Mouse (Mus musculus): ENCODE measurements around the gene Jag1.

Jag1 gene

GRCm38 (mm10) chr2:137116025-137116674 is at the start of gene Jag1:
Jag1 (minus strand) TSS chr2:137116644.
- DNase-seq (ENCODE audit: inconsistent ontology term) = no peak

DNA sequence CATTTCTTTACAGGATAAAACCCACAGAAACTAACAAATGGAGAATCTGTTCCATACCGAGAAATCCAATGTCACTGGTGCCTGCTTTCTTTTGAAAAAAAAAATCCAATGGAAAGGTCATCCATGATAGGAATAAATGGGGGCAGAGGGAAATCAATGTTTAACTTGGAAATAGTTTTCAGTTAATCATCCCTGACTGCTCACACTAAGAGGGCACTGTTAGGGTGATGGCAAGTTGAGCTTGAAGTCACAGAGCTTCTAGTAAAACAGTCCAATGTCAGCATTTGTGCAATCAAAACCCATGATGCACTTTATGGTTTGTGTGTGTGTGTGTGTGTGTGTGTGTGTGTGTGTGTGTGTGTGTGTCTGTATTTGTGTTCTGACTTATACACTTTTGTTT is 39.6 kb upstream of the Jag1 start:
- DNase-seq (ENCODE audit: inconsistent ontology term) = no peak

DNA sequence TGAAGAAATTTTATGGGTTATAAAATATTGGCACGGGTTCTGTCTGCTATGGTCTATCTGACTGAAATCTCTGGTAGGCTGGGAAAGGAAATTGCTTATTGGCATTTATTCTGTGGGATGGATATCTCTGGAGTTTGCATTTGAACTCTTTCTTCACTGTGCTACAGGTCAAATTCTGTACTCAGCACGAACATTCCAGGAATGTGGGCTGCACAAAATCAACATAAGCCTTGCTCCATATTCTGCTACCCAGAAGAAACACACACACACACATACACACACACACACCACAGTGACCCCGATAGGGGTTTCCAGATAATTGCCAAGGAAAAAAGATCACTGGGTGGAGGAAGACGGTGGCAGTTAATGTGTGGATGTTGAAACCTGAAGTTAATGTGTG is 37.4 kb upstream of the Jag1 start:
- peak; percentile 16 for DNase-seq (ENCODE audit: inconsistent ontology term)

DNA sequence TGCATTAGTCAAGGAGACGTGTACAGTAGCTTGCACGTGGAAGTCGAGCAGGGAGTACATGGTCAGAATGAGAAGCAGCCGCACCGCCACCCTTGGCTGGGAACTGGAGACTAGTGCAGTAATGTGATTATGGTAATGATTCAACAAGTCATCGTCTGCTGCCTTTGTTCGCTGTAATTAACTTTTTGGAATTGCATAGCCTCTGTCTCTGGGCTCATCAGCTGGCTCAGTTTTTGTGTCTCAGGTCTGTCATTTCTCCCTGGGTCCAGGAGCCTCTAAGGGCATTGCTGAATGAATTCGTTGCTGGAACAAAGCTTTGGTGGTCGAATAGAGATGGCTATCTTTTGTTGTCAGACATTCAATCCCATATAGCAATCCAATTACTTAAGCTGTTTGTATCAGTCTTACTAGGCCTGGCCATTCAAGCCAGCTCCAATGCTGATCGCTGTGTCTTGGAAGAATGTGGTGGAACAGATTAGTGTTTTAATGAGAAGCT is 36.8 kb upstream of the Jag1 start:
- DNase-seq (ENCODE audit: inconsistent ontology term) = peak; percentile 61

DNA sequence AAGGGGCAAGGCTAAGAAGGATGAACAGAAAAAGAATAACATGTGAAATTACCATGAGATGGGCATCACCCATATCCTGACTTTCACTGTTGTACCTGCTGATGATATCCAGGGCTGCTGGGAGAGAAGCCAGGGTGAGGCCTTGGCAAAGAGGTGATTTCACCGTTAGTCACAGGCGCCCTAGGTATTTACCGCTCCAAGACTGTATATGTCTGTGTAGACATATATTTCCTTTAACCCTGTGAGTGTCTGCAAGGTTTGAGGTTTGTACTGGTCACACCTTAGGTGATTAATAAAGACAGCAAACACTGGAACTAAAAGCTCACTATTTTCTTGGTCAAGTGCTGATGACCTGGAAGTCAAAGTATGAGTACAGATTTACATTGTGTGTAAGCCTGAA is 34.5 kb upstream of the Jag1 start:
- no peak for DNase-seq (ENCODE audit: inconsistent ontology term)

- no peak for DNase-seq (ENCODE audit: inconsistent ontology term)
Observed at GRCm38 (mm10) chr2:137146938-137147666, 30.7 kb upstream of the Jag1 start.

- no peak for DNase-seq (ENCODE audit: inconsistent ontology term)
Observed at GRCm38 (mm10) chr2:137138063-137138462, 21.6 kb upstream of the Jag1 start.

DNA sequence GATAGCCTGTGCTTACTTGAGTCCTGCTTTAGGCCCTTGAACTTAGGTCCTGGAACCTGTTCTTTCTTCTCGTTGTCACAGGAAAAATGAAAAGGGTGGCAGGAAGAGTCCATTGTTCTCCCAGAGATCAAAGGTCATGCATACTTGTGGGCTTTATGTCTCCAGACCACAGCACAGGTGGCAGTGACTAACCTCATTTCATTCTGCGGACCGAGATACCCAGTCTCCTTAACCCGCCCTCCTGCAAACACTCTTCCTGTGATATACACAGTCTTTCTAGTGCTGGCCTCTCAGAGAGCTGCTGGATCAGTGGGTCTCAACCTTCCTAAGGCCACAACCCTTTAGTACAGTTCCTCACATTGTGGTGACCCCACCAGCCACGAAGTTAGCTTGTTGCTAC is 17.6 kb upstream of the Jag1 start:
- DNase-seq (ENCODE audit: inconsistent ontology term) = no peak

GRCm38 (mm10) chr2:137124861-137125260 is 8.4 kb upstream of the Jag1 start:
- DNase-seq (ENCODE audit: inconsistent ontology term) = no peak

GRCm38 (mm10) chr2:137117321-137117690 is 862 bp upstream of the Jag1 start:
- peak; percentile 89 for DNase-seq (ENCODE audit: inconsistent ontology term)

DNA sequence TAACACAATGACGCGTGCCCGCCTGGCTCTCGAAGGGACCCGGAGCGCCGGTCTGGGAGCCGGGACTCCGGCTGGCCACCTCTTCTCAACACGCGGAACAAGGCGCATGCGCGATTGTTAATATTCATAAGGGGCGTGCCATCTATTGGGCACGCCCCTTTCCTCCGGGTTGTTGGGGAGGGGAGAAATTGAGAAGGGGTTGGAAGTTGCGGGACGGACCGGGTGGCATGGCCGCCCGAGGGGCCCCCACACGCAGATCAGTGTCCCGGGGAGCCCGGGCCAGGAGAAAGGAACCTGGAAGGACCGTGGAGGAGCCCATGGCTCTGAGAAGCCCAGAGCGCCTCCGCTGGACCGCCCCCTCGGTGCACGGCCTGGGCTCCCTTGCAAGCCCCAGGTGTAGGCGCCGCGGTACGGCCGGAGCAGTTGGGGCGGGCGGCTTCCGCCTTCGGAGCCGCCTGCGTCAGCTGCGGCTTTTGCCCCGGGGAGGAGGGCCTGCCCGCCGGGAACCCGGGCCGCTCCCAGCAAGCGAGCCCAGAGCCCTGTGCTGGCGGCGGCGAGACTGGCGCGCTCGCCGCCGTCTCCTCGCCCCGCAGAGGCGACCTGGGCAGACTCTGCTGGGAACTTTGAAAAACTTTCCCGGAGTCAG is 354 bp upstream of the Jag1 start:
- DNase-seq (ENCODE audit: inconsistent ontology term) = peak; percentile 96

- DNase-seq (ENCODE audit: inconsistent ontology term) = peak; percentile 45
Observed at GRCm38 (mm10) chr2:137115241-137116024, 1.0 kb downstream of the Jag1 start.

DNA sequence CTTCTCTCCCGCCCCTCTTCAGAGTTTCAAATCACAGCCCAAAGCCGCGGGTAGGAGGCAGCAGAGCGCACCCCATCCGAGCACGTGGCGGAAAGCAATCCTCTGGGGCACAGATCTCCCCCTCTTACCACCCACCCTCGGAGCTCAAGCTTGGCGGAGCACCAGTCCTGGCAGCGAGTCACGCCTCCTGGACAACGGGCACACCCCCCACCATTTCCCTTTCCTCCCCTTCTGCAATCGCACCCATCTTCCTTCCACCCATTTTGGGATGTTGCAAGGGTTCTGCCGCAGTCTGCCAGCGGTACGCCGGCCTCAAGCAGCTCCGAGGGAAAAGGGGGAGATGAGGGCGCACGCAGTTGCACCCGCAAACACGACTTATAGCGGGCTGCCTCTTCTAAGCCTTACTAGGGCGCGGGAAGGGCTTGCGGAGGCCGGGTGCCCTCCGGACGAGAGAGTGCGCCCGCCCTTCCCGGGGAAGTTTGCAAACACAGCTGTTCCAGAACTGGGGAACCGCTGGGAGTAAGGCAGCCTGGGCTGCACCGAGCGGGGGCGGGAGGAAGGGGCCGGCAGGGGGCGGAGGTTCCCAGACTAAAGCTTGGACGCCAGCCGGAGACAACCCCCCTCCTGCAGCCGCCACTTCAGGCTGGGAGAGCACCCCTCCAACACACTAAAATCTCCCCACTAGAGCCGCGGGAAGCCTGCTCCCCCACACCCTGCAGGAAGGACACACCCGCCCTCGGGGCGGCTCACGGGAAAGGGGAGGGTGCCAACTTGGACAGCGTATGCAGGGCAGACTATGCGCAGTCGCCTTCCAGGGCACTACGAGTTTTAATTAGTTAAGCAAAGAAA is 2.0 kb downstream of the Jag1 start:
- peak; percentile 81 for DNase-seq (ENCODE audit: inconsistent ontology term)

- DNase-seq (ENCODE audit: inconsistent ontology term) = peak; percentile 69
Observed at GRCm38 (mm10) chr2:137113288-137114061, 3.0 kb downstream of the Jag1 start.

GRCm38 (mm10) chr2:137110214-137110898 is 6.1 kb downstream of the Jag1 start:
- DNase-seq (ENCODE audit: inconsistent ontology term) = peak; percentile 78

- peak; percentile 95 for DNase-seq (ENCODE audit: inconsistent ontology term)
Observed at GRCm38 (mm10) chr2:137109321-137110213, 6.9 kb downstream of the Jag1 start.

GRCm38 (mm10) chr2:137107946-137108345 is 8.5 kb downstream of the Jag1 start:
- DNase-seq (ENCODE audit: inconsistent ontology term) = peak; percentile 37

DNA sequence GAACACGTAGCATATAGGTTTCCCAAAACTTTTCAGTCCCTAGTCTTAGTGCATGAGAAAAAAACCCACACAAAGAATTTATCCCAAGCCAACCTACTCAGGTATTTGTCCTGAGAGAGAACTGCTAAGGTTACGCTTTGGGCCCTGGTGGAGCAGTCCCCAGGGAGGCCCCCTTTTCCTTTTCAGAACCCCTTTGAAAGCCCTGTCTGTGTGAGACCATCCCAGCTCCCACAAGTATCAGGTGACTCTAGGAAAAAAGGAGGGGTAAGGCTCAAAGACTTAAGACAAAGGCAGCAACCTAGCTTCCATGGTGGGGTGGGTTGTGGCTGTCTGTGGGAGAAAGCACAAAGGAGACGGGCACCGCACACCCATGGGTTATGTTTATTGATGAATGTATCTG is 9.2 kb downstream of the Jag1 start:
- no peak for DNase-seq (ENCODE audit: inconsistent ontology term)

- no peak for DNase-seq (ENCODE audit: inconsistent ontology term)
Observed at GRCm38 (mm10) chr2:137101074-137101473, 15.4 kb downstream of the Jag1 start.
